Mouse (Mus musculus): ENCODE results near the gene Pzp.

- TF ChIP-seq CTCF (IDR thresholded peaks at IDR 0.05; ENCODE audit: low read depth) (no peak), EP300 (optimal IDR thresholded peaks at IDR 0.05) (no peak)
Measured at GRCm38 (mm10) chr6:128490141-128490540, 36.4 kb downstream of the Pzp start.

All from stomach, postnatal 0 days (tissue).